Mouse (Mus musculus) embryonic facial prominence, embryonic 10.5 days (tissue): ENCODE results near the gene Osbpl11. TPM values are rescaled to one million over a fixed set of nuclear protein-coding genes. Genes with fewer than 3 reads are reported as not detected.

Experiments used
- DNase-seq: peaks from one replicate; pipeline ENCODE4 v3.0.0-alpha.2; 2017; ENCODE audit warnings: low spot score
- H3K27ac ChIP-seq: fragments of 300-500 bp; sonication (generic); replicated peaks from 2 replicates; pipeline ENCODE4 v1.5.1; 2016; ENCODE audit warnings: mild to moderate bottlenecking
- H3K27me3 ChIP-seq: fragments of 300-500 bp; sonication (generic); replicated peaks from 2 replicates; pipeline ENCODE4 v1.6.1; 2016; ENCODE audit warnings: low read depth, mild to moderate bottlenecking; ENCODE audit not compliant: poor library complexity, severe bottlenecking
- H3K36me3 ChIP-seq: fragments of 300-500 bp; sonication (generic); replicated peaks from 2 replicates; pipeline ENCODE4 v1.6.1; 2016; ENCODE audit warnings: mild to moderate bottlenecking, moderate library complexity
- H3K4me1 ChIP-seq: fragments of 300-500 bp; sonication (generic); 2 replicates; pipeline ENCODE4 v1.6.1; 2016
- H3K4me3 ChIP-seq: fragments of 300-500 bp; sonication (generic); 2 replicates; pipeline ENCODE4 v1.5.1; 2016; ENCODE audit warnings: mild to moderate bottlenecking, moderate library complexity
- H3K9me3 ChIP-seq: fragments of 300-500 bp; sonication (generic); 2 replicates; pipeline ENCODE4 v1.6.1; 2016; ENCODE audit warnings: mild to moderate bottlenecking
- WGBS: fragments of 180-500 bp; shearing (Covaris S2); methylation state at CpG from one replicate; pipeline ENCODE4 v1.1.7; 2016; 5-methylcytosine and 5-hydroxymethylcytosine counted together
- polyA plus RNA-seq: library from polyadenylated mRNA; unstranded; fragments of >200 nt; fragmentation: Nextera tagmentation; extraction: Ambion mirVana; gene quantifications from 2 replicates; pipeline ENCODE4 v1.2.1, GENCODE M21; 2016

Osbpl11 gene
- polyA plus RNA-seq, 1 experiment from 2014 or later, result 22.2 TPM

DNA sequence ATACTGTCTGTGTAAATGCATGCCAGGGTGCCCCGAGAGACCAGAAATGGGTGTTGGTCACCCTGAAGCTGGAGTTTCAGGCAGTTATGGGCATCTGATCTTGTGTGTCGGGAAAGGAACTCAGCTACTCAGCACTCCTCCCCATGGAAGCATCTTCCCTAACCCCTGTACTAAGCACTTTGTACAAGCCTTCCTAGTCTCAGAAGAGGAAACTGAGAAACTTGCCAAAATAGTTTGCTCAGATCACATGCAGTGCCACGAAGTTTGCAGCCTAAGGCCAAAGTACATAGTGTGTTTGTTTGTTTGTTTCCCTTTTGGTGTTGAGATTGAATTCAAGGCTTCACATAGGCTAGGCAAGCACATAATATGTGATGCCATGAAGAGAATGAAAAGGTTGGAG lies 5.0 kb upstream of the Osbpl11 start:
- Histone ChIP-seq H3K27me3 (no peaks in the 10 kb centered on the region), H3K36me3 (no peaks in the 10 kb centered on the region), H3K9me3 (no peaks in the 10 kb centered on the region), H3K4me3 (no peak overlapping the region), H3K27ac (no peak overlapping the region), H3K4me1 (peaks cover 3% of the 10 kb centered on the region; the same call in 1 of the 2 replicates)
- WGBS, result 85% methylated on average over 3 of the region's 3 CpGs
- no peak for DNase-seq

DNA sequence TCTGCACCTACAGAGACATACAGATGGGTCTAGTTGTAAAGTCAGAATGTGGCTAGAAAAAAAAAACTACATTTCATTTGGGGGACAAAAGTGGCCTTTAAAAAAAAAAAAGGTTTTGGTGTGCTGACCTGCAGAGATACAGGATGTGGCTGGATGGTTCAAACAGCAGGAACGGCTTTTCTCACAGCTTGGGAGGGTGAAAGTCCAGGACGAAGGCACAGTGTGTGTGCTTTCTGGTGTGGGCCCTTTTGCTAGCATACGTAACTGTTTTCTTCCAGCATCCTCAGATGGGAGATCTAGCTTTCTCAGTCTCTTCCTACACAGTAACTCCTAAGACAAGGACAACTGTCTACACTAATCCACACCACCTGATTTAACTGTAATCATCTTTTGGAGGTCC lies 4.1 kb upstream of the Osbpl11 start:
- H3K36me3 ChIP-seq, result no peaks in the 10 kb centered on the region
- no peak overlapping the region for H3K4me3 ChIP-seq
- H3K4me1 ChIP-seq, result peaks cover 4% of the 10 kb centered on the region
- no peaks in the 10 kb centered on the region for H3K27me3 ChIP-seq
- 73% methylated on average over 3 of the region's 3 CpGs for WGBS
- no peak overlapping the region for H3K27ac ChIP-seq
- H3K9me3 ChIP-seq, result no peaks in the 10 kb centered on the region
- no peak for DNase-seq

DNA sequence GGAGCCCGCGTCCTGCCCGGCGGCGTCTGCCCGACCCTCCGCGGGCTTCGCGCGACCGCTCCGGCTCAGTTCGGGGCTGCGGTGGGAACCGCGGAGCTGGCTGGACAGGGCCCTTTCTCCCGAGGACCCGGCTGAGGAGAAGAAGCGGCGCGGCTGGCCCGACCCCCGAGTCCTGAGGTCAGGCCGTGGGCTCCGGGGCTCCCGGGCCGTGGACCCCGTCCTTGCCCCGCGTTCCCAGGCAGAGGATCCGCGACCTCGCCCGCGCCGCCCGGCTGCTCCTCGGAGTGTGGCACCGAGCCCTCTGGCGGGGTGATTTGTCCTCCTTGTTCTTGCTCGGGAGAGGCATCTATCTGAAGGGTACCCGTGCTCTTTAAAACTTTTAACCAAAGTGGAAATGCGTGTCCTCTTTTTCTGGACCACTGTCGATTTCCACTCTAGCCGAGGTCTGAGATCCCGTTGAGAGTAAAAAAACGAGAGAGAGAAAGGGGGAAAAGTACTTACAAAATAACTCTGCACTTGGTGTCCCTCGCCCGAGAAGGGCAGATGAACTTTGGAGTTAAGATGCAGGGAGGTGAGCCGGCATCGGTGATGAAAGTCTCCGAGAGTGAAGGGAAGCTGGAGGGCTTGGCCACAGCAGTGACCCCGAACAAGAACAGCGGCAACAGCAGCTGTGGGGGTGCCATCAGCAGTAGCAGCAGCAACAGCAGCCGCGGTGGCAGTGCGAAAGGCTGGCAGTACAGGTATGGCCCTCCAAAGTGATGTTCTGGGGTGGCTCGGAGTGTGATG lies 583 bp downstream of the Osbpl11 start:
- WGBS, result under 1% methylated on average over 58 of the region's 59 CpGs
- peak; percentile 50 for DNase-seq
- Histone ChIP-seq H3K36me3 (0 out of 2 replicates have a peak, but pooled peaks cover 6% of the 10 kb centered on the region), H3K4me1 (peaks cover 28% of the 10 kb centered on the region), H3K27ac (peak overlapping the region; percentile 95), H3K27me3 (no peaks in the 10 kb centered on the region), H3K4me3 (peak overlapping the region; percentile 93), H3K9me3 (no peaks in the 10 kb centered on the region)

DNA sequence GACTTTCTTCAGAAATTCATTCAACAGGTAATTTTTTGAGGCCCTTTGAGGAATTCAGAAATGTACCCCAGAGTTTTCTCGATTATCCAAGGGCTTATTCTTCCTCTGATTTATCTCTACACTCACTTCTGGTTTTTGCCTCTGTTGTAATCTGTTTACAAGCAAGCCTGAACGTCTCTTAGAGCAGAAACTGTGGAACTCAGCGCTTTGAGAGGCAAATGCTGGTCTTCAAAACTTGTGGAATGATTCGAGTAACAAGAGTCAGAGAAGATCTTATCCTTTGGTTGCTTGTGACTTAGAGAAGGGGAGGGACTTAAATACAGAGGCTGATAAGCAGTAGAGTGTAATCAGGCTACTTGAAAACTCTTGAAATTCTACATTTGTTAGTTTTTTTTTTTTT lies 1.3 kb downstream of the Osbpl11 start:
- no peaks in the 10 kb centered on the region for H3K9me3 ChIP-seq
- no peak for DNase-seq
- H3K4me1 ChIP-seq, result peaks cover 28% of the 10 kb centered on the region
- no peaks in the 10 kb centered on the region for H3K27me3 ChIP-seq
- no peak overlapping the region; the same call in 1 of the 2 replicates for H3K27ac ChIP-seq
- 41% methylated on average over 4 of the region's 4 CpGs for WGBS
- H3K4me3 ChIP-seq, result peak overlapping the region; percentile 93
- 0 out of 2 replicates have a peak, but pooled peaks cover 6% of the 10 kb centered on the region for H3K36me3 ChIP-seq

DNA sequence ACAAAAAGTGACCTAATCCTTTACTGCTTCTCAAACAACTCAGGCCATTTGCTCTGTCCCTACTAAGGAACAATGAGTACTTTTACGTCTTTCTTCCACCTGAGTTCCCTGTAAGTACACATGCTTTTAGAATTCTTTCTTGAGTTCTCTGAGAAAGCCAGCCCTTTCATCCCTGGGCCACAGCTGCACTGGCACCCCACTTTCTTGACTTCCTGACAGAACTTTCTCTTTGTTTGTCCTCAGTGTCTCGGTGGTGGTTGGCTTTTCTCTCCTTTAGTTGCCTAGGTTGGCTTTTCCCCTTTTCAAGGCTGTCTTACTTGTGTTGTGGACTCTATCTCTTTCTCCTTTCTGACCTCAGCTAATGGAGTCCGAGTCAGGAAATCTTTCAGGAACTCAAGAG lies 3.2 kb downstream of the Osbpl11 start:
- Histone ChIP-seq H3K9me3 (no peaks in the 10 kb centered on the region), H3K4me1 (peaks cover 28% of the 10 kb centered on the region), H3K27ac (no peak overlapping the region), H3K36me3 (peaks cover 14% of the 10 kb centered on the region; the same call in 1 of the 2 replicates), H3K27me3 (no peaks in the 10 kb centered on the region), H3K4me3 (no peak overlapping the region)
- DNase-seq, result no peak
- WGBS, result 60% methylated on average over 3 of the region's 3 CpGs

DNA sequence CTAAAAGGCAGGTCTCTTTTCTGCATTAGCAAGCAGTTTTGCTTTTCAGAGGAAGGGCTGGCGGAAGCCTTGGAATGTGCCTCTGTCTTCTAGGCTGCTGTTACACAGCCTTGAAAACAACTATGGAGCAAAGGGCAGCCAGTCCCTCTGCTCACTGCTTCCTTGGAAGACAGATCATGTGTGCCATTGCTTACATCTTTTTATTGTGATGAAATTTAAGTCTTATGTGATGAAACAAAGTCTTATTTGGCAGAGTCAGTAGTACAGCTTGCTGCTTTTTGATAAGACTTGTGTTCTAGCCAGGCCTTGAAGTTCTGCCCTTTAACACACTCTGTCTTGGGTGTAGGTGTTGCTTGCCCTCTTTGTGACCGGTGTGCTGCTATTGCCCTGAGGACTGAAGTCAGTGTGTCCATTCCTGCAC lies 6.8 kb downstream of the Osbpl11 start:
- no peak for DNase-seq
- Histone ChIP-seq H3K4me3 (no peak overlapping the region), H3K9me3 (no peaks in the 10 kb centered on the region), H3K36me3 (peaks cover 23% of the 10 kb centered on the region), H3K27ac (no peak overlapping the region), H3K4me1 (peaks cover 17% of the 10 kb centered on the region), H3K27me3 (no peaks in the 10 kb centered on the region)
- WGBS, result 78% methylated on average over 2 of the region's 2 CpGs

DNA sequence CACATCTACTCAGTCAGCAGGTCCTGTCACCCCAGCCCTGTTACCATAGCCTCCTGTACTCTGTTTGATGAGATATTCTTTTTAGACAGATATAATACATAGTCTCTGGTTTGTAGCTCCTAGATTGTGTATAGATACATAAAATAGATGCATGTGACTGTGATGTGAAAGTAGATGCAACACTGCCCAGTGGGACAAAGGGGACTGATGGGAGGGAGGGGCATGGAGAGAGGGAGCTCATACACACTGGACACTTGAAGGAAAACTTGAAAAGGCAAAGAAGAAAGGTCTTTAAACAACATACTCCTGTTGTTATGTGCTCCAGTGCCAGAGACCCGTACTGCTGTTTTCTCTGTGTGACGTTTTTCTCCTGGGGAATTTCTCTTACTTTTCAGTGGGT lies 7.4 kb downstream of the Osbpl11 start:
- Histone ChIP-seq H3K27me3 (no peaks in the 10 kb centered on the region), H3K27ac (no peak overlapping the region), H3K9me3 (no peaks in the 10 kb centered on the region), H3K36me3 (peaks cover 24% of the 10 kb centered on the region), H3K4me3 (no peak overlapping the region), H3K4me1 (peaks cover 11% of the 10 kb centered on the region)
- DNase-seq, result no peak
- 81% methylated on average over 2 of the region's 2 CpGs for WGBS

DNA sequence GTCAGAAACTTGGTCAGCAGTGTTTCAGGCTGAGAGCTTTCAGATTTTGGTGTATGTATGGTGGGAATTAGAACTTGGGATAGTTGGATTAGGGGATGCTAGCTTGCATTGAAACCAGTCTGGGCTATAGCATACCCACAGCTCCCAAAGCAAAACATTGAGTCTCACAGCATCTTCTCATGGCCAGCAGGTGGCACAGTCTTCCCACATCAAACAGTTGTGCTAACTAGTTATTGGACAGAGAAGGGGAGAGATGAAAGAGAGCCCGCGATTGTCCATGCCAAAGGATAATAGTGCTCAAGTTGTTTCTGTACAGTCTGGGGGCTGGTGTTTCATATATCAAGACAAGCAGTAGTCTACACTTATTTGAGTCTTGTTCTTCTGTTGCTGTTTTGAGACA lies 8.8 kb downstream of the Osbpl11 start:
- Histone ChIP-seq H3K4me1 (no peaks in the 10 kb centered on the region), H3K27ac (no peak overlapping the region), H3K36me3 (peaks cover 31% of the 10 kb centered on the region), H3K27me3 (no peaks in the 10 kb centered on the region), H3K4me3 (no peak overlapping the region), H3K9me3 (no peaks in the 10 kb centered on the region)
- DNase-seq, result peak; percentile 45
- 50% methylated on average over 2 of the region's 2 CpGs for WGBS

DNA sequence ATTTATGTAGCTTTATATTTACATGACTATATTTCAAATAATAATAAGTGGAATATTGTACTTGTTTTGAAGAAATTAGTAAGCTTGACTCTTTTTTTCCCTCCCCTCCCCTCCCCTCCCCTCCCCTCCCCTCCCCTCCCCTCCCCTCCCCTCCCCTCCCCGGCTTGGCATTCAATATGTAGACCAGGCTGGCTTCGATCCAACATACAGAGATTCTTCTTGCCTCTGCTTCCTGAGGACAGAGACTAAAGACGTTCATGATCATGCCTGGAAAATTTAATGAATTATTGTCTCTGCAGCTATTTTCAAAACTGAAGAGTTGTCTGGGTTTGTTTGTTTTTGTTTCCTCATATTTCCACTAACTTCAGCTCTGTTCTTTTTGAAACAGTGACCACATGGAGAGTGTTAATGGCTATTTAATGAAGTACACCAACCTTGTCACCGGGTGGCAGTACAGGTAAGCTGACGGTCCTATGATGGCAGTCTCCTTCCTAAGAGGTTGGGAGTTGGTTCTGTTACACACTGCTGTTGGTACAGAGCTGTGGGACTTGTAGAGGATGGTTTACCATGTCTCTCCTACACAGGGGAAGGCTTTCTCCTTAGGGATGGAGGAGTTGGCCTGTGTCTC lies 10.9 kb downstream of the Osbpl11 start:
- no peaks in the 10 kb centered on the region for H3K9me3 ChIP-seq
- H3K27me3 ChIP-seq, result no peaks in the 10 kb centered on the region
- H3K4me1 ChIP-seq, result no peaks in the 10 kb centered on the region
- peaks cover 46% of the 10 kb centered on the region for H3K36me3 ChIP-seq
- WGBS, result 73% methylated on average over 4 of the region's 5 CpGs
- H3K27ac ChIP-seq, result no peak overlapping the region
- H3K4me3 ChIP-seq, result no peak overlapping the region
- DNase-seq, result no peak

DNA sequence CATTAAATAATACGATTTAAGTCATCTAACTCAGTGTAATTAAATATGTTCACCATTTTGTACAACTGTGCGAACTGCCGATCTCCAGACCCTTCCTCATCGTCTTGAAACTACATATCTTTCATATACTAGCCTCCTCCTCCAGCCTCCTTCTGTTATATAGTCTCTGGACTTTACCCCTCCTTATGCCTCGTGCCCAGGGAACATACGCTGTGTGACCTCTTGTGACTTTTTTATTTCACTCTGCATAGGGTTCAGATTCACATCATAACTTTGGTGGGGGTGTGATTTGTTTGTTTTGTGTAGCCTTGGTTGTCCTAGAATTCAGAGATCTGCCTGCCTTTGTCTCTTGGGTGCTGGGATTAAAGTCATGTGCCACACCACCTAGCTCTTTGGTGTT lies 11.7 kb downstream of the Osbpl11 start:
- Histone ChIP-seq H3K36me3 (peaks cover 50% of the 10 kb centered on the region), H3K9me3 (no peaks in the 10 kb centered on the region), H3K27me3 (no peaks in the 10 kb centered on the region), H3K27ac (no peak overlapping the region), H3K4me1 (no peaks in the 10 kb centered on the region), H3K4me3 (no peak overlapping the region)
- no peak for DNase-seq
- 91% methylated on average over 6 of the region's 6 CpGs for WGBS

DNA sequence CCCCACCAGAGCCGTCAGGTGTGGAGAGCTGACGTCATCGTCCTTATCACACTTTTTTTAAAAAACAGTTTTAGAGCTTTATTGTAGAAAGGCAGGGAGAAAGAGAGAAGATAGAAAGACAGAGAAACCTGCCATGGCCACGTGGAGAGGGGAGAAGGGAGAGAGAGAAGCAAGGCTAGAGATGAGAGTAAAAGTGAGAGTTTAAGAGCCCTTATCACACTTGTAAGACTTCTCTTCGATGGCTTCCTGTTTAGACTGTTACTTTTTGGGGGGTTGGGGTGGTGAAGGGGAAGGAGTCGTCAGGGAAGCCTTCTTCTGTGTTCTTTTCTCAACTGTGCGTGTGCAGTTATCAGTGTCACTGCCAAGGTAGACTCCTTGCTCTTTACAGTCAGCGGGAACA lies 15.7 kb downstream of the Osbpl11 start:
- Histone ChIP-seq H3K4me1 (no peaks in the 10 kb centered on the region; the same call in 1 of the 2 replicates), H3K9me3 (no peaks in the 10 kb centered on the region), H3K4me3 (no peak overlapping the region), H3K27ac (no peak overlapping the region), H3K27me3 (no peaks in the 10 kb centered on the region), H3K36me3 (peaks cover 65% of the 10 kb centered on the region)
- 91% methylated on average over 8 of the region's 8 CpGs for WGBS
- DNase-seq, result no peak

DNA sequence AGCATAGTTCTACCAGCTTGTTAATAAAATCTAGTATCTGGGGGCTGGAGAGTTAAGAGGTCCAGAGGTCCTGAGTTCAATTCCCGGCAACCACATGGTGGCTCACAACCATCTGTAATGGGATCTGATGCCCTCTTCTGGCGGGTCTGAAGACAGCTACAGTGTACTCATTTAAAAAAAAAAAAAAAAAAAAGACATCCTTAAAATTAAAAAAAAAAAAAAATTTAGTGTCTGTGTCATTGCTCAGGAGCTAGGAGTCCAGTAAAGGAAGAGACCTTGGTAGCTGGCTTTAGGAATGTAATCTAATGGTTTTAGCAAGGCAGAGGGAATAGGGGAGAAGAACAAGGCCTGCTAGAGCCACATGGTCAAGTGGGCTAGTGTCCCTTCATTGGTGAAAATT lies 25.9 kb downstream of the Osbpl11 start:
- 79% methylated on average over 2 of the region's 2 CpGs for WGBS
- H3K9me3 ChIP-seq, result no peaks in the 10 kb centered on the region; the same call in 1 of the 2 replicates
- H3K36me3 ChIP-seq, result peaks cover 88% of the 10 kb centered on the region
- no peak overlapping the region for H3K4me3 ChIP-seq
- H3K27ac ChIP-seq, result no peak overlapping the region
- H3K4me1 ChIP-seq, result no peaks in the 10 kb centered on the region
- no peak for DNase-seq
- H3K27me3 ChIP-seq, result no peaks in the 10 kb centered on the region
